Mouse (Mus musculus) urinary bladder, postnatal 4 days (tissue): ENCODE measurements around the gene Clmp.

Experiments
- DNase-seq, 2 experiments: peaks; one replicate each; pipeline ENCODE4 v3.0.0; 2021 to 2022; ENCODE audit warnings: low spot score in 2 of 2

The Clmp gene

GRCm38 (mm10) chr9:40685801-40686420 lies at the start of gene Clmp:
Gene Clmp, plus strand, starts transcription at chr9:40685962.
- DNase-seq, result peak in 1 of 2 experiments; percentile 32

DNA sequence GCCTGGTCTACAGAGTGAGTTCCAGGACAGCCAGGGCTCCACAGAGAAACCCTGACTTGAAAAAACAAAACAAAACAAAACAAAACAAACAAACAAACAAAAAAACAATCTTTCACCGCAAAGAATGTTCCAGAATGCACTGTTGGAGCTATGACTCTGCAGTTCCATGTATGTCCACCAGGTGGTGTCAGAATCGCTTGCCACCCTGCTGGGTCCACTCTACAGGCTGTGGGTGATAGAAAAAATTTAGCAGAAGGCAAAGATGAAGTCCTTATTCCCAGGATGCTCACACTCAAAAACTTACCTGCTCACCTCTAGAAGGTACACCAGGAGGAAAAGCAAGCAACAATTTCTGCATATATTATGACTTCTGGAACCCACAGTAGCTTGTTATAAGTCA lies 49.7 kb upstream of the Clmp start:
- peak; percentile 35 to 68 for DNase-seq

DNA sequence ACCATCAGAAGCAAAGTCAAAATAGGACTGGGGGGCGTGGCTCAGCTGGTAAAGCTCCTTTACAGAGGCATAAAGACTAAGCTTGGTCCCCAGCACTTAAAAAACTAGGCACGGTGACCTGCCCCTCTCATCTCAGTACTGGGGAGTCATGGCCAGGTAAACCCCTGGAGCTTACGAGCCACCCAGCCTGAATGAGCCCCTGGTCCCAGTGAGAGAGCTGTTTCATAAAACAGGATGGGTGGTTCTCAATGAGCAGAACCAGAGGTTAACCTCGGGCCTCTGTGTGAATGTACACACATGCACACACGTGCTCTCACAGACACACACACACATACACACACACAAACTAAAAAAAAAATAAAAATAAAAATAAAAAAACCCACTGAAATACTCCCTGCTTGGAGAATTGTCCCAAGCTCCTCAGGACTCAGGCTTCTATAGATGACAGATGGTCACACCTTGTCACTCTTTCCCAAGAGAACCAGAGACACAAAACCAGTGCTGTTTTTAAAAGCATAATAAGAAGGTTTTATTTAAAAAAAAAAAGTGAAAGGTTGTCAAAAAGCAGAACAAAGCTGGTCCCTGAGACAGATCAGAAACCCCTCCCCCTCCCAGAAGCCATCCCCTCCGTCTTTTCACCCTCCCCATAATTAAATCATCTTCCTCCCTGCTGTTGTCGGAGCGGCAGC lies 47.9 kb upstream of the Clmp start:
- DNase-seq, result no peak

- DNase-seq, result no peak
Observed at GRCm38 (mm10) chr9:40638394-40639049, 47.2 kb upstream of the Clmp start.

DNA sequence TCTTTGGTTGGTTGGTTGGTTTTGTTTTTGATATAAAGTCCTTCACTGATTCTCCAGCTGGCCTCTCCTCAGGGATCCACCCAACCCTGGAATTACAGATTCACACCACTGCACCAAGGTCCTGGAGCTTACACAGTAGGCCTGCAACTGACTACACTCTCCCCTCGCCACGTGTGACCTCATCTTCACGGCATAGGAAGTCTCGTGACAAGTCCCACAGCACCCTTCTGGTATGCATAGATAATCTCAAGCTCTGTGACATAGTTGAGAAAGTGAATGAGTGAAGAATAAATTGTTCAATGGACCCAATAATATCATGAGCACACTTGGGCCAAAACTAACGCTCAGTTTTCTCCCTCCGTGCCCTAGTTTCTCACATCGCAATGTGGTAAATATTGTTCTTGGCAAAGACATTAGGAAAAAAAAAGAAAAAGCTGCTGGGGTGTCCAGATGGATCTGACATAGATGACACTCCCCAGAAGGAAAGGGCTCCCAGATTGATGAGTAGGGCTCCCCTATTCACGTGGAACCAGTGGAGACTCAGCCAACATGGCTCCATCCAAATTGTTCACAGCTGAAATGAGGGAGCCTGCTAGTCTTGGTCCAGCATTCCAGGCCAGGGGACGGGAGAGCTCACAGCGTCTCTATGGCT lies 46.1 kb upstream of the Clmp start:
- DNase-seq, result no peak

DNA sequence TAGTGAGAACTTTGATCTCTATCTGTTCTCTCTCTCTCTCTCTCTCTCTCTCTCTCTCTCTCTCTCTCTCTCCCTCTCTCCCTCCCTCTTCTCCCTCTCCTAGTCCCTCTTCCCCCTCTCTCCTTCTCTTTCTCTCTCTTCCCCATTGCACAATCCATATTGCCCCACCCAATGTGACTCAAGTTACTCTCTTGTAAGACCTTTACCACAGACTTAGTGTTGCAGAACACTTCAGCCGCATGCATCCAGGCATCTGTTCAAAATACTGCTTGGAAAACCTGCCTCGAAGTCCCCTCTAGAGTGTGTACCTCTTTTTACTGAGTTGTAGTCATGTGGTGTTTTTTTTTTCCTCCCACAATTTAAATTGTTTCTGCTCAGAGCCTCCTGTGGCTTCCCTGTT lies 44.4 kb upstream of the Clmp start:
- DNase-seq, result no peak

DNA sequence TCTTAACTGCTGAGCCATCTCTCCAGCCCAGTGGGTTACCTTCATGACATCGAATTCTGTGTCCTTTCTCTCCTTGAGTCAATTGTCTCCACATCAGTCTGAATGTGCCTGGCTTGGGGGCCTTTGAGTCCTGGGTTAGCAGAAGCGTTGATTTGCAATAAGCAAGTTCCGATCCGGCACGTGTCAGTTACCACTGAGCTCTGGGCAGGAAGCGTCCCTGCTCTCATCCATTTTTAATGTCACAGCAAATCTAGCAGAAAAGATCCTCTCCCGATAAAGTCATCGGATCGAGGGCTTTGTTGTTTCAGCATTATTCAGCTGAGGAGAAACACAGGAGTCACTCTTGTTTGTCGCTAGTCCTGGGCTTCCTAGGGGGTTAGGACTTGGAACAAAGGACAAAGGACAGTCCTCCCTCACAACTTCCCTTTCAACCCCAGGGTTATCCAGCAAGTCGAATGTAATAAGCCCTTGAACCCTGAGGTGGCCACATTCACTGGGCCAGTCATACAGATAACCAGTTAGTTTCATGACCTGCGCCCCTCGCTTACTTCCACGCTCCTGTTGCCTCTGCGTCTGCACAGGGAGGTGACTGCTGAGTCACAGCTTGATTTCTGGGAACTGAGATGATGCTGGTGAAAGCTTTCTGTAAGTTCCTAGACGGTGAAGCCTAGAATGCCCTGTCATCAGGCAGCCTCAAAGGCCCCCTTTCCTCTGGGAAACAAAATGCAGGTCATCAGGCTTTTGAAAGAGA lies 43.1 kb upstream of the Clmp start:
- DNase-seq, result no peak

DNA sequence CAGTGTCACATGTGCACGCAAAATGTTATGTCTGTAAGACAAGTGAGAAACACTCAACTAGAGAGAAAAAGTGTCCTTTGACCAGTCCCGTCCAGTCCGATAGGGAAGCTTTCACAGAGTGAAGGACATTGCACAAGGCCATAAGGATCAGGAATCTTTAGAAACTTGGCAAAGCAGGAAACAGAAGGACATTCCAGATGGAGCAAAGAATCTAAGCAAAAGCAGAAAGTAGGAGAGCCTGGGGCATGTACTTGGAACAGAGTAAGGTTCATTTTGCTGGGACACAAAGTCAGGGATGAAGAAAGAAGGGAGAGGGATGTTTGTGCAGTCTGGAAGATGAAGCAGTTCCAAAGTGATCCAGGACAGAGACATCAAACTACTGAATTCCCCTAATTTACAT lies 36.3 kb upstream of the Clmp start:
- no peak for DNase-seq

DNA sequence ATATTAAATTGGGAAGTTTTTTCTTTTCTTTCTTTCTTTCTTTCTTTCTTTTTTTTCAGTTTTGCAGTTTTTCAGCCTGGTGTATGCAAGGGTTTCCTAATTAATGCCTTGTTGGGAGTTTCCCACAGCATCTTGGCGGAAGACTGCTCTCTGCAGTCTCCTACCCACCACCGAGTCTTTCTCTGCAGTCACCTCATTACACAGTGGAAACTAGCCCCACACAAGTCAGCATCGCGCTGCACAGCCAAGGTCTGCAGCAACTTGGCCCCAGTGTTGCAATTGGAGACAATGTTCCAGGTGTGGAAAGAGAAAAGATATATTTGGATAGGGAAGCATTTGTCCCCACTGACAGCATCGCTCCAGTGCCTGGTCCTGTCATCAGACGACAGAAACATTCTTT lies 35.8 kb upstream of the Clmp start:
- no peak for DNase-seq

- DNase-seq, result no peak
Observed at GRCm38 (mm10) chr9:40651239-40651859, 34.4 kb upstream of the Clmp start.

GRCm38 (mm10) chr9:40652757-40653156 lies 33.0 kb upstream of the Clmp start:
- DNase-seq, result no peak

DNA sequence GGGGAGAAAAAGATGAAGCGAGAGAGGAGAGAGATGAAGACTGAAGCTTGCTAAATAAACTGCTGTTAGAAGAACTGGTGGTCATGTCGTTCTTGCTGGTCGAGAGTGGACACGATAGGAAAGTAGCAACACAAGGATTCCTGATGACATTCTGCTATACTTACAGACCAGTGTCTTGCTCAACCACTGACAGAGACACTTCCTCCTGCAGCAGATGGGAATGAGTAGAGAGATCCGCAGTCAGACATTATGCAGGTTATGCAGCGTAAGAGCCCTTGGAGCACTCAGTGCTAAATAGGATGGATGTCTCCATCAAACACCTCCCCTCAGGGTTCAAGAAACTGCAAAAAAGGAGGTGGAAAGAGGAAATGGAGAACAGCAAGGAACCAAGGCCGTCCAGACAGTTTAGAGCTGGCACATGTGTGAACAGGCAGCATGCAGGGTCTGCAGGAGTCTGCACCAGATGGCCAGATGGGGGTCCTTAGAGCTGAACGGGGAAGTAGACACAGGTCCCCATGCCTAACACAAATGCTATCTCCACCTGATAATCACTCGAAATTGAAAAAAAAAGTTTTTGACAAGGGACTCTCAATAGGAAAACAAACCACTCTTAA lies 19.5 kb upstream of the Clmp start:
- DNase-seq, result no peak

DNA sequence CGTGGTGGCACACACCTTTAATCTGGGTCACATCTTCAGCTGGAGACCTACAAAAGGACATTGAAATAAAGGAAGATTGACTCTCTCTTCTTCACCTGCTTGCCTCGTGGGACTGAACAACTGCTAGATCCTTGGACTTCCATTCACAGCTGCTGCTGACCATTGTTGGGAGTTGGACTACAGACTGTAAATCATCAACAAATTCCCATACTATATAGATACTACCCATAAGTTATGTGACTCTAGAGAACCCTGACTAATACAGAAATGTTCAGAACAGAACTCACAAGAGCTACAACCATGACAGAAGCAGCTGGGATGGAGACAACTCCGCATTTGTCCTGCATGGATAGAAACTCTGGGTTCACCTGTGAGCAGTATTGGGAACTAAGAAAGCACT lies 15.4 kb upstream of the Clmp start, which contains the start of gene Gm21915:
Gene Gm21915 (plus strand): TSS at position 301 of the 400 bp plus-strand sequence.
- DNase-seq, result no peak

GRCm38 (mm10) chr9:40671323-40671930 lies 14.3 kb upstream of the Clmp start:
- DNase-seq, result no peak

- no peak for DNase-seq
Observed at GRCm38 (mm10) chr9:40675203-40675958, 10.4 kb upstream of the Clmp start.

DNA sequence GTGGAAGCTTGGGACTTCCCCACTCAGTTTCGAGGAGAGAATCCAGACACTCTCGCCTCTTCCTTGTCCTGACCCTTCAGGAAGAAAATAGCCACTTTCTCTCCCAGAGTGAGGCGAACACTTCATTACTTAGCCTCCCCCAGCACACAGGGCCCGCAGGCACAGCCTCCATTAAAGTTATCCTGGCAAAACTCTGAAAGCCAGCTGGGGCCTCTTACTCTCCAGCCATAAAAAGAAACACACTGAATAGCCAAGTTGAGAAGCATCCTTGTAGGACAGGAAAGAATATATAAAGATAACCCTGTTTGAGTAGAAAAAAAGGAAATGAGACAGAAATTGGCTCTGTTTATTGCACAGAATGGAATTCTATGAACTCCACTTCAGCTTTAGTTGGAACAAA lies 7.1 kb upstream of the Clmp start:
- DNase-seq, result no peak

DNA sequence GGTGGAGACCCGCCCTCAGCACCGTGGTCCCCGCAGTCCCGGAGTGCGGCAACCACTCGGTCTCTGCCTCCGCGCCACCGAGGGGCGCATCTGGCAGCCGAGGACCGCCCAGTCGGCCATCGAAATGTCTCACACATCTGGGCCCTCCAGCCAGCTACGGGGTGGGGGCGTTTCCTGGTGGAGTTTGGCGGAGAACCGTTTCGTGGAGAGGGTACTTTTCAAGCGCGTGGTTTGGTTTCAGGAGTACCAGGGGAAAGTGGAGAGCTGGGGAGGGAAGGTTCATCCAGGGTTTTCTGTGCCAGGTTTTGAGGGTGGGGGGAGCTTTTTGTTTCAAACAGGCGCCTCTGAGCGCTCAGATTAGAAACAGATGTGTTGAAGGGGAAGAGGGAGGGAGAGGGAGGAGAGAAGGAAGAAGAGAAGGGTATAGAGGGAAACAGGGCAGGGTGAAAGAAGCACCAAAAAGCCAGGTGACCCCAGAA lies 698 bp downstream of the Clmp start:
- peak in 1 of 2 experiments; percentile 35 for DNase-seq

DNA sequence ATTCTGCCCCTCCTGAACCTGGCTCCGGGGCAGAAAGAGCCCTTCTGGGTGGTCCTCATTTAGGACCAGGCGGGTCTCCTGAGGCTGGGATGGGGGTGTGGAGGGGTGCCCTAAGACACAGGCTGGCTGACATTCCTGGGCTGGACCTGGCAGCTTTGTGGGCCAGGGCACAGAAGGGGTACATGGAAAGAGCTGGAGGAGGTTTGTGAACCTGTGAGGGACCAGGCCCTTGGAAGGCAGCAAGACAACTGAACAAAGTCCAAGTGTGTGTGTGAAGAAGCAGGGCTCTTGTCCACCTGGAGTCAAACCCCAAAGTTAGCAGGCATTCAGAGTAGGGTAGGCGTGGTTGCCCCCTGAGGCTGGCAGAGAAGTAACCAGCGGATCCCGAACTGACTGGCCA lies 1.3 kb downstream of the Clmp start:
- no peak for DNase-seq

DNA sequence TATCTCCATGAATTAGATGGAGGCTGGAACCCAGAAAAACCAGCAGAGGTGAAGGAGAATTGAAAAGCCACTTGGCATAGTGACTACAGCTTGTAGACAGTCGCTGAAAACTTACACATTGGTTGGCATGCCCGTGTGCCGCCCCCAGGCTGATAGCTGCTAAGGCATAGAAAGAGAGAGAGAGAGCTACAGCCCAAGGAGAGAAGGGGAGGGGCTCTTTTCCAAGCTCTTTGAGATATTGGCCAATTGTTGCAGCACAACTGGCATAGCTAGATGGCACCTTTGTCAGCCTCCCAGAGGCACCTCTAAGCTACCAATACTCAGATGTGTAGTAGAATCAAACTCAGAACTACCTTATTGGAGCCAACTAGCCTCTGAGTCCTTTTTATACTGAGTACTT lies 1.8 kb downstream of the Clmp start:
- DNase-seq, result no peak

GRCm38 (mm10) chr9:40690511-40690910 lies 4.7 kb downstream of the Clmp start:
- DNase-seq, result no peak
